Mouse (Mus musculus): ENCODE measurements around the gene Slc25a27. TPM values are rescaled to one million over a fixed set of nuclear protein-coding genes. Genes with fewer than 3 reads are reported as not detected.
A peak's percentile ranks its signal among the peaks of the same experiment; 100 is the strongest.

The Slc25a27 gene
- total RNA-seq (2021): 10 to 100 TPM; 42.8 to 47.8 TPM

GRCm38 (mm10) chr17:43666576-43667289 lies at the start of gene Slc25a27:
Gene Slc25a27 (minus strand): TSS chr17:43667214.
- intact Hi-C loops (cut with DNase I): no loop called here
- DNase-seq (ENCODE audit: low spot score in 2 of 2): peak; percentile 88 to 95

DNA sequence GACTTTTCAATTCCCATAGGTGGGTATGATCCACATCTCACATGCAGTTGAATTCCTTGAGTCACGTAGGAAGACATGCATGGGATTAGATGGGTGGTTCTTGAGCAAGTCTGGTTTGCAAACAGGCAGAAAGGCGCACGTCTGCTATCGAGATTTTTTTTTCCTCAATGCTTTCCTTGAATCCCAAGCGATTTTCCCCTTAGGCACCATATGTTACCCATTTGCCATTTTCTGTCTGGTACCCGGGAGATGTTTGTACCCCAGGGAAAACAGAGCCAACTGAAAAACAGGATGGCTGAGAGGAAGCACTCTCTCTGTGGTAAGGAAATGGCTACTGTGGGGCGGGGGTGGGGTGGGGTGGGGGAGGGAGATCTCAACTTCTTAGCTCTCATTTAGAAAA lies 49.6 kb upstream of the Slc25a27 start:
- DNase-seq (ENCODE audit: low spot score in 2 of 2): no peak
- intact Hi-C loops (cut with DNase I): no loop called here

- DNase-seq (ENCODE audit: low spot score in 2 of 2): no peak
- intact Hi-C loops (cut with DNase I): no loop called here
Measured at GRCm38 (mm10) chr17:43714191-43714590, 47.2 kb upstream of the Slc25a27 start.

GRCm38 (mm10) chr17:43711557-43712352 lies 44.7 kb upstream of the Slc25a27 start:
- DNase-seq (ENCODE audit: low spot score in 2 of 2): peak in 1 of 2 experiments; percentile 51
- intact Hi-C loops (cut with DNase I): loop anchor here (1.0 kb wide), 1 partner anchor 40 kb away; no protein-coding TSS in a partner anchor

DNA sequence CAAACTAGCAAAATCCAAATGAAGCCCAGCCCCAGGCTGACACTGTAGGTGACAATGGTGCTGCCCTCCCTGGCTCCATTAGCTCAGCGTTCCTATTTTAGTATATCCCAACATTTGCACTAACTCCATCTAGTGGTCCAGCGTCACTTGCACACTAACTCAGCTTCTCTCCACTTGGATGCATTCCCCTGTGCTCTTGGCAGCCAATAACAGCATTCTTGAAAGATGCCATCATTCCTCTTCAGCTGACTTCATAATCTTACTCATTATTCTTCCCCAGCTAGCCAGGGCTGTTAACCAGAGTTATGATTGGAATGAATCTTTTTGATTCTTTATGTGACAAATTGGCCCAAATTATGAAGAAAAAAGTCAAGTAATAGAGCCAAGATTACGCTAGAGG lies 40.2 kb upstream of the Slc25a27 start:
- no peak for DNase-seq (ENCODE audit: low spot score in 2 of 2)
- intact Hi-C loops (cut with DNase I): no loop called here

GRCm38 (mm10) chr17:43706749-43707148 lies 39.7 kb upstream of the Slc25a27 start:
- intact Hi-C loops (cut with DNase I): no loop called here

DNA sequence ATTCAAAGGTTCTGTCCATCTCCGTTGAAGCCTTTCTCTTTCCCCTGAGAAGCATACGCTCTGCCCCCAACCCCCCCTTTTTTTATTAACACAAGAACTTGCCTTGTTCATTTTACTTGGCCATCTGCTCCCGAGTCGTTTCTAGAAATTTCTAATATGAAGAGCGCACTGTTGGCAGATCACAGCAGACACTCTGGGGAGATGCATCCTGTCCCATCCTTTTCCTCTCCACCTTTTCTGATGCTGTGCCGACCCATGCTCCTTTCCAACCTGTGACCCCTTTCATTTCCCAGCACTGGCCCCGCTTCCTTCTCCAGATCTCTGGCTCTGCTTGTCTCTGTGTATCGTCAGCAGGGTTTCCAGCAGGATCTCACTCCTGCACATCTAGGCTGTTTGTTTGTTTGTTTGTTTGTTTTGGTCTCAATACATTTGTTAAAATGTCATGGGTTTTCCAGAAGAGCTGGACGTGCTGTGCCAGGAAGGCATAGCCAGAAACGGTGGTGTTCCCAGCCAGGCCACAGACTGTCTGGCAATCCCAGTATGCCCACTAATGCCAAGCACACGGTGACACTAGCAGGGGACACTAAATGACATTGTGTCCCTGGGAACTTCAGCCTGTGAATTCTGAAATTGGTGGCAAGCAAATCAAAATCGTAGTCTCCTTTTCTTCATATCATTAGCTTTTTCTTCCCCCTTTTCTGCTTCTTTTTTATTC lies 37.4 kb upstream of the Slc25a27 start:
- no peak for DNase-seq (ENCODE audit: low spot score in 2 of 2)
- intact Hi-C loops (cut with DNase I): no loop called here

More at GRCm38 (mm10) chr17:43706749-43707148, 39.7 kb upstream of the Slc25a27 start:
- no peak for DNase-seq (ENCODE audit: low spot score in 2 of 2)

DNA sequence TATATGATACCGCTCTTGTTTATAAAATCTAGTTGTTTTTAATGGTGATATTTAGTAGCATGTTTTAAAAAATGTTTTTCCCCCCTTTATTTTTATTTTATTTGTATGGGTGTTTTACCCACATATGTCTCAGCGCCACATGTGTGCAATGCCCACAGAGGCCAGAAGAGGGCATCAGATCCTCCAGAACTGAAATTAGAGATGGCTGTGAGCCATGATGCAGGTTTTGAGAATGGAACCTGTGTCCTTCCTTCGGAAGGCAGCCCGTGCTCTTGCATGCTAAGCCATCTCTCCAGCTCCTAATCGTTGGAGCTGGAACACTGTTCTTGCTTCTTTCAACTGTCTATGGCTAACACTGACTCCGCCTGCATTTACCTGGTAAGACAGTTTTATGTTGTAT lies 34.0 kb upstream of the Slc25a27 start:
- intact Hi-C loops (cut with DNase I): no loop called here
- peak; percentile 44 to 65 for DNase-seq (ENCODE audit: low spot score in 2 of 2)

- peak; percentile 78 to 85 for DNase-seq (ENCODE audit: low spot score in 2 of 2)
- intact Hi-C loops (cut with DNase I): loop anchor here (1.0 to 5.0 kb wide), 4 partner anchors 102 to 432 kb away; partner anchors contain the start of gene Rcan2
Measured at GRCm38 (mm10) chr17:43698997-43699649, 32.1 kb upstream of the Slc25a27 start.

- intact Hi-C loops (cut with DNase I): no loop called here
- DNase-seq (ENCODE audit: low spot score in 2 of 2): no peak
Measured at GRCm38 (mm10) chr17:43689591-43689990, 22.6 kb upstream of the Slc25a27 start.

DNA sequence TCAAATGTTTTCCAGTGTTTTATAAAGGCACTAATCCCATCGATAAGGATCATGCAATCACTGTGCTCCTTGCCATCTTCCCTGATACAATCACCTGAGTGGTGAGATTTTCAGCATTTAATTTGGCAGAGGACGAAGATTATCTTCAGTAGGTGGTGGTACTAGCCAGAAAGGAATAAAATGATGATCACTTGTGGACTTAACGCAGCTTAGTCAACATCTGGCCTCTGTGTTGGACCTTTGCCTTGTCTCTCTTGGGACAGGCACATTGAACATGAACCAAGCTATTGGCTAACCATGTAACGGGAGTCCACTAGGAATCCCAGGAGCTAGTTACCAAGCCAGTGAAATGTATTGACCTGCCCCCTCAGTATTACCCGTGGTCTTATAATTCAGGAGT lies 17.6 kb upstream of the Slc25a27 start:
- intact Hi-C loops (cut with DNase I): no loop called here
- DNase-seq (ENCODE audit: low spot score in 2 of 2): no peak

DNA sequence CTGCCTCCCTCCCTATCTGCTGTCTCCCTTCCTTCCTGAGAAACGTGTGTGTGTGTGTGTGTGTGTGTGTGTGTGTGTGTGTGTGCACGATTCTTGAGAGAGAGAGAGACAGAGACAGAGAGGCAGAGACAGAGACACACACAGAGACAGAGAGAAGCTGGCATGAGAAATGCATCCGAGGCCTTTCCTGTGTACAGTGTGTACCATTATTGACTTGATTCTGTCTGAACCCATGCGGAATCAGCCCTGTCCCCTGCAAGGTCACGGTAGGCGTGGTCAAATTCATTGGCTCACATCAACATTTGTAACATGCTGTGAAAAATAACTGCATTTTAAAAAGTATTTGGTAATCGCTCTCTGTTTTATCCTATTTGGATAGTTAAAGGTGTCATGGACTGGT lies 17.1 kb upstream of the Slc25a27 start:
- intact Hi-C loops (cut with DNase I): no loop called here
- no peak for DNase-seq (ENCODE audit: low spot score in 2 of 2)

DNA sequence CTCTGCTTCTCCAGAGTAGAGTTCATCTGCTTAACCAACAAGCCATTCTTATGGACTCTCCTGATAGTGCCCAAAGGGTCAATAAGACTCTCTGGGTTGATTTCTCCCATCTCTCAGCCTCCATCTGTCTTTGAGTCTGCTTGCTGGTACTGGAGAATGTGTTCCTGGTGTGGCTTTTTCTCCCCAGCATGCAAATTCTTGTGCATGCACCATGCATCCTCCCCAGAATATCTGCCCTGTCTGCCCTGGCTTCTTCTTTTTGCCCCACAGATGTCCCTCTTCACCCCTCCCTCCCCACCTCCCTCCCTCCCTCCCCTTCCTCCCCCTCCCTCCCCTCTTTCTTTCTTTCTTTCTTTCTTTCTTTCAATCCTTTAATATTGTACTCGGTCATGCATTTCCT lies 10.3 kb upstream of the Slc25a27 start:
- DNase-seq (ENCODE audit: low spot score in 2 of 2): no peak
- intact Hi-C loops (cut with DNase I): no loop called here

DNA sequence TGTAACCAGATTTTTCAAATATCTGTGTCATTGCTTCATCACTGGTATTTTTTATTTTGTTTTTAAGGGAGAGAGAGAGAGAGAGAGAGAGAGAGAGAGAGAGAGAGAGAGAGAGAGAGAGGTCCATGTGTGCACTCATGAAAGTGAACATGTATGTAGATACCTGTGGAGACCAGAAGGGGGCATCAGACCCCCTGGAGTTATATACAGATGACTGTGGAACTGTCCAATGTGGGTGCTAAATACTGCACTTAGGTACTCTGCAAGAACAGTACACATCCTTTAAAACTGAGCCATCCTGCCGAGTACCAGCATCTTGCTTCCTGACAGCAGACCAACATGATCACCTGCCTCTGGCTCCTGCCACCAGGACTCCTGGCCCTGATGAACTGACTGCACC lies 9.2 kb upstream of the Slc25a27 start:
- no peak for DNase-seq (ENCODE audit: low spot score in 2 of 2)
- intact Hi-C loops (cut with DNase I): no loop called here

GRCm38 (mm10) chr17:43675228-43675627 lies 8.2 kb upstream of the Slc25a27 start:
- DNase-seq (ENCODE audit: low spot score in 2 of 2): no peak
- intact Hi-C loops (cut with DNase I): no loop called here

GRCm38 (mm10) chr17:43671907-43672306 lies 4.9 kb upstream of the Slc25a27 start:
- intact Hi-C loops (cut with DNase I): no loop called here
- DNase-seq (ENCODE audit: low spot score in 2 of 2): no peak

- intact Hi-C loops (cut with DNase I): no loop called here
- DNase-seq (ENCODE audit: low spot score in 2 of 2): no peak
Measured at GRCm38 (mm10) chr17:43669145-43669695, 2.2 kb upstream of the Slc25a27 start.

GRCm38 (mm10) chr17:43667290-43667843 lies 353 bp upstream of the Slc25a27 start, which contains the start of gene Cyp39a1:
Gene Cyp39a1 (plus strand): TSS chr17:43667425.
- no peak for DNase-seq (ENCODE audit: low spot score in 2 of 2)
- intact Hi-C loops (cut with DNase I): no loop called here

Measured in left cerebral cortex, postnatal 25 days (tissue).